Mouse (Mus musculus) stomach, embryonic 16.5 days (tissue): Measurements from ENCODE around the gene Zfp653. TPM values are rescaled to one million over a fixed set of nuclear protein-coding genes. Genes with fewer than 3 reads are reported as not detected.

Experiments
- ATAC-seq: fragments of 200-750 bp; cut with Nextera tagmentation; 2 replicates; pipeline ENCODE4 v1.8.0; 2017; ENCODE audit warnings: moderate number of reproducible peaks, moderate TSS enrichment; ENCODE audit not compliant: insufficient read depth, low FRiP score
- H3K27ac ChIP-seq: fragments of 300-500 bp; sonication (generic); 2 replicates; pipeline ENCODE4 v1.5.1; 2014; ENCODE audit warnings: low read length
- H3K27me3 ChIP-seq: fragments of 300-500 bp; sonication (generic); 2 replicates; pipeline ENCODE4 v1.6.1; 2014; ENCODE audit warnings: low read length, control low read depth, mixed read lengths; ENCODE audit not compliant: control insufficient read depth, insufficient read depth
- H3K36me3 ChIP-seq: fragments of 300-500 bp; sonication (generic); 2 replicates; pipeline ENCODE4 v1.6.1; 2014; ENCODE audit warnings: low read length; ENCODE audit not compliant: control insufficient read depth, insufficient read depth
- H3K4me1 ChIP-seq: fragments of 300-500 bp; sonication (generic); 2 replicates; pipeline ENCODE4 v1.6.1; 2014; ENCODE audit warnings: low read length, control low read depth, mixed read lengths; ENCODE audit not compliant: control insufficient read depth, insufficient read depth
- H3K4me2 ChIP-seq: fragments of 300-500 bp; sonication (generic); 2 replicates; pipeline ENCODE4 v1.6.1; 2014; ENCODE audit warnings: low read depth, low read length, mixed read lengths
- H3K4me3 ChIP-seq: fragments of 300-500 bp; sonication (generic); replicated peaks from 2 replicates; pipeline ENCODE4 v1.5.1; 2014; ENCODE audit warnings: mild to moderate bottlenecking, low read length
- H3K9ac ChIP-seq: fragments of 300-500 bp; sonication (generic); 2 replicates; pipeline ENCODE4 v1.6.1; 2014; ENCODE audit warnings: low read length
- H3K9me3 ChIP-seq: fragments of 300-500 bp; sonication (generic); replicated peaks from 2 replicates; pipeline ENCODE4 v1.6.1; 2016; ENCODE audit warnings: low read length, control low read depth; ENCODE audit not compliant: control insufficient read depth
- WGBS: fragments of 180-500 bp; shearing (Covaris S2); extraction: QIAGEN DNeasy Blood & Tissue Kit; methylation state at CpG from one replicate; pipeline ENCODE4 v1.1.7; 2014; 5-methylcytosine and 5-hydroxymethylcytosine counted together
- polyA plus RNA-seq: library from polyadenylated mRNA; unstranded; fragments of >200 nt; fragmentation: Nextera tagmentation; extraction: Ambion mirVana; gene quantifications from 2 replicates; pipeline ENCODE4 v1.2.1, GENCODE M21; 2015

Zfp653 gene
- polyA plus RNA-seq, 1 experiment from 2014 or later = 11.7 TPM

DNA sequence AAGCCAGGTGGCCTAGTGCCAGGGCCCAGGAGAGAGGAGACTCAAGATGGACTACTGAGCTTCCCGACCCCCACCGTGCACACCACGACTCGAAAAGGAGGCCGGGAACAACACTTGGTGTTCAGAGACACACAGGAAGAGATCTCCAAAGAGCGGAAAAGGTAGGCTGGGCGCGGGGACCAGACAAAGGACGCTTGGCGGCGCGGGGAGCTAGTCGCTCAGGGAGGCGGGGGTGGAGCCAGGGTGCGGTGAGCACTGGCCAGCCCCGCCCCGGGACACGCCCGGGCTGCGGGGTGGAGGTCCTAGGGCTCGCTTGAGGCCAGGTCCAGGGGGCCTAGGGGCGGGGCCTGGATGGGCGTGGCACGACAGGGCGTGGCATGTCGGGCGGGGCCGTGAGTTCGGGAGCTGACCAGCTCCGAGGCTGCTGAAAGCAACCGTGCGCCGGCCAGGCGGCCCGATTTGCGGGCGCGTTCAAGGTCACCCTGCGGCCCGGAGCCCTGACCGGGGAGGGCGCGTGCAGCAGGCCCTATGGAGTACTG, 20.8 kb downstream of the Zfp653 start:
- Histone ChIP-seq H3K4me3 (peak overlapping the region; percentile 38), H3K9me3 (no peaks in the 10 kb centered on the region), H3K4me1 (peaks cover 17% of the 10 kb centered on the region), H3K9ac (peak overlapping the region; percentile 43), H3K4me2 (peak overlapping the region; percentile 59), H3K27me3 (peaks cover 56% of the 10 kb centered on the region), H3K27ac (no peak overlapping the region), H3K36me3 (no peaks in the 10 kb centered on the region)
- ATAC-seq = peak; percentile 76
- WGBS = 1% methylated on average over 43 of the region's 43 CpGs

DNA sequence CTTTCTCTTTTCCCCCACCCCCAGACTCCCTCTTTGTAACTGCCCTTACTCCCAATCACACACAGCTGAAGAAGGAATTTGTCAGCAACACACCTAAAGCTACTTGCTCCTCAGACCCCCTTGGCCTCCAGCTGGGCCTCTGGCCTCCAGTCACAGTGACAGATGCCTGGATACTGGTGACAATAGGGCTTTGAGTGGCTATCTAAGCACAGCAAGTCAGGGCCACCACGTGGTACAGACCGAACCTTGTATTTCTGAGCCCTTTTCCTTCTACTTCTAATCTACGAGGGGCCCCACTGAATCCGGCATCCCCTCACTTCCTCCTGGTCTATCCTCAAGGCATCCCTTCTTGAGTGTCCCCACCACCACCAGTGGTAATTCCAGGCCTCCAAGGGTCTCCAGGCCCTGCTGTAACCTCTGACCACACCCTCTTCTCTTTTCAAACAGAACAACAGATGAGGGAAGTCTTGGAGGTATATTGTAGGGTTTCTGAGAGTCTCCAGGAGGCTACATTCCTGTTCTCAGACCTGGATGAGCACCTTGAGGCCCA, 21.4 kb downstream of the Zfp653 start:
- no peak overlapping the region; the same call in 1 of the 2 replicates for H3K4me3 ChIP-seq

DNA sequence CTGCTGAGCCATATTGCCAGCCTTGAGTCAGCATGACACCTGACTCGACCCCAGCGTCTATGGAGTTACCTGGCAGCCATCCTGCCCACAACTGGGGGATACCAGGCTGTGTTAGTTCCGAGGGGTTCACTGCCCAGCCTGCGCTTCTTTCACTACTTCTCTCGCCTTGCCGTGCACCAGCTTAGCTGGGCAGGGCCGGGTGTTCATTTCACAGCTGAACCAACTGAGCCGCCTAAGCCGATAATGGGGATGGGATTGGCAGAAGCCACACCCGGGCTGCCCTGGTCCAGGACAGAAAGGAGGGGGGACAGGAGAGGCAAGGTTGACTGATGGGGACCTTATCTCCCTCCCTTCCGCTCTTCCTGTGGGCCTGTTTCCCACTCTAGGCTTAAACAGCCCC, 21.9 kb downstream of the Zfp653 start:
- Histone ChIP-seq H3K4me1 (peaks cover 16% of the 10 kb centered on the region), H3K9ac (no peak overlapping the region), H3K27me3 (peaks cover 44% of the 10 kb centered on the region), H3K27ac (no peak overlapping the region), H3K4me2 (no peak overlapping the region), H3K9me3 (no peaks in the 10 kb centered on the region), H3K36me3 (no peaks in the 10 kb centered on the region), H3K4me3 (no peak overlapping the region)
- 59% methylated on average over 11 of the region's 11 CpGs for WGBS
- no peak for ATAC-seq

More for the DNA sequence above, 21.4 kb downstream of the Zfp653 start:
- Histone ChIP-seq H3K36me3 (no peaks in the 10 kb centered on the region), H3K27me3 (peaks cover 49% of the 10 kb centered on the region), H3K4me1 (peaks cover 16% of the 10 kb centered on the region), H3K9me3 (no peaks in the 10 kb centered on the region), H3K4me2 (0 out of 2 replicates have a peak overlapping the region, but pooled peaks have one; percentile 59), H3K27ac (no peak overlapping the region), H3K9ac (no peak overlapping the region)
- no peak for ATAC-seq
- 49% methylated on average over 4 of the region's 4 CpGs for WGBS

DNA sequence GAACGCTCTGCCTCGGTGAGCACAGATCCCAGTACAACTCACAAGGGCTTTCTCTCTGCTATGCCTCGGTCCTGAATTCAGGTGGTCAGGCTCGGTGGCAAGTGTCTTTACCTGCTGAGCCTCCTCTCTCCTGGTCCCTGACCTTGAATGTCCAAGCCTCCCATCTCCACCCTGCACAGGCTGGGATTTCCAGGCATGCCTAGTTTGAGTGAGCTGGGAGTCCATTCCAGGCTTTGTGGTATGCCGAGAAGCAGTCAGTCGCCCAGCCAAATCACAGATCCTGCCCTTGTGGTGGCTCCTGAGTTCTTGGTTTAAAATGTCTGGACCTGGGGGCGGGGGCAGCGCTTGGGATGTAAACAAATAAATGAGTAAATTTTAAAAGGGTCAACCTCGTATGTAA, 23.8 kb downstream of the Zfp653 start:
- Histone ChIP-seq H3K9me3 (no peaks in the 10 kb centered on the region), H3K27ac (no peak overlapping the region), H3K4me3 (no peak overlapping the region), H3K4me2 (no peak overlapping the region), H3K4me1 (peaks cover 16% of the 10 kb centered on the region), H3K27me3 (peaks cover 33% of the 10 kb centered on the region), H3K36me3 (no peaks in the 10 kb centered on the region), H3K9ac (no peak overlapping the region)
- no peak for ATAC-seq
- 51% methylated on average over 9 of the region's 9 CpGs for WGBS

DNA sequence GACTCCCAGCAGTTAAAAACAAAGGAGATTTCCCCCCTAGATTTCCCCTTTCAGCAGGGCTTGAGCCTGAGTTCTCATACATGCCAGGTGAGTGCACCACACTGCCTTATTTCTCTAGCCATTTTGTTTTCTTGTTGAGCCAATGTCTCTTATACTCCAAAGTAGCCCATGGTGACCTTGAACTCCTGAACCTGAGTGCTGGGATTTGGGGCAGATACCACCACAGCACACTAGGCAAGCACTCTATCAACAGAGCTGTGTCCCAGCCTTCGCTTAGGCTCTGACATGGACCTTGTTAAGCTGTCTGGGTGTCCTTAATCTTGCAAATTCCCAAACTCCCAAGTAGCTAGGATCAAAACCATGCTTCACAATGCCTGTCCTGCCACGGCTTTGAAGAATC, 29.3 kb downstream of the Zfp653 start:
- ATAC-seq = no peak
- no peak overlapping the region for H3K9ac ChIP-seq
- H3K4me3 ChIP-seq = no peak overlapping the region
- H3K9me3 ChIP-seq = no peaks in the 10 kb centered on the region
- H3K36me3 ChIP-seq = no peaks in the 10 kb centered on the region
- no peaks in the 10 kb centered on the region for H3K27me3 ChIP-seq
- H3K27ac ChIP-seq = no peak overlapping the region
- no peak overlapping the region for H3K4me2 ChIP-seq
- H3K4me1 ChIP-seq = no peaks in the 10 kb centered on the region
- 53% methylated on average over 2 of the region's 2 CpGs for WGBS

DNA sequence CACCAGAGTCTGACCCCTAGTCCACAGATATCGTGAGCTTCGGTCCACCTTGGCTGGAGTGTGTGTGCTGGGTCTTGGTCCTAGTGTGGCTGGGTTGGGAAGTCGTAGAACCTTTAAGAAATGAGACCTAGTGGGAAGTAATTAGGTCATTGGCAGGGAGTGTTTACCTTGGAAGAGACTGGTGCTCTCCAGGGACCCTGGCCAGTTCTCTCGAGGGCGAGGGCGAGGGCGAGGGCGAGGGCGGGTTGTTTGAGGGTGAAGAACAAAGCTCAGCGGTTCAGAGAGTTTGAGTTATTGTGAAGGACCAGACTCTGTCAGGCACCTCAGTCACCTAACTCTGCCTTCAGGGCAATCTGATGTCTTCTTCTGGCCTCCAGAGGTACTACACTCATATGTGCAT, 33.4 kb downstream of the Zfp653 start:
- no peaks in the 10 kb centered on the region for H3K4me1 ChIP-seq
- no peak overlapping the region for H3K4me2 ChIP-seq
- no peaks in the 10 kb centered on the region for H3K9me3 ChIP-seq
- no peak overlapping the region for H3K4me3 ChIP-seq
- H3K27me3 ChIP-seq = no peaks in the 10 kb centered on the region
- no peak overlapping the region for H3K27ac ChIP-seq
- no peak overlapping the region for H3K9ac ChIP-seq
- no peak for ATAC-seq
- WGBS = 76% methylated on average over 10 of the region's 10 CpGs
- no peaks in the 10 kb centered on the region for H3K36me3 ChIP-seq

DNA sequence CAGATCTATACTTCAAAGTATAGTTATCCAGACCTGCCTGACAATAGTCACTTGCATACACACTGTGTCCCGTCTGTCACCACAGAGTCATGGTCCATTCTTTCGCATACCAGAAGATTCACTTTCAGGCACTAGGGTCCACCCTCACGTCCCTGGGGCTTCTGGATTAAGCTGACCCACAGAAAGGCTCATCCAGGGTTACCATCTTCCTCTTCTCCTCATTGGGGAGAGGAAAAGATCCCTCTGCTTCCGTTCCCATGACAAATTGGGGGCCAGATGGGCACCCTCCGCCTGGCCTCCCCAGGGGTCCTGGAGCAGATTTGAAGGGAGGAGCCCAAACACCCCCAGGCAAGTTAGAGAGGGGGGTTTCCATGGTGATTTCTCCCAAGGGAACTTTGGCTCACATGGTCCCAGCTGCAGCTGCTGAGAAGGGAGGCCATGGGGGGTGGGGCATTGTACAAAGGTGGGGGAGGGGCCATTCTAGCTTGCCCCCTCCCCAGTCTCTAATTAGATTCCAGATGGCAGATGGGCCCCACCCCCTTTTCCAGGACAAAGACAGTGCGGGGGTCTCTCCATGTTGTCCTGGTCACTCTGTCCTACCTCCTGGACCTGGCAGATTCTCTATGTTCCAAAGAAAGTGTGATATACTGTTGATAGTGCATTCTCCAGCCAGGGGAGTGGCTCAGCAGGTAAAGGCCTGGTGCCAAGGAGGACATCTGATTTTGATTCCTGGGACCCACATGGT, 35.7 kb downstream of the Zfp653 start:
- no peaks in the 10 kb centered on the region for H3K4me1 ChIP-seq
- no peaks in the 10 kb centered on the region for H3K36me3 ChIP-seq
- no peak overlapping the region for H3K27ac ChIP-seq
- no peak overlapping the region for H3K4me2 ChIP-seq
- H3K27me3 ChIP-seq = no peaks in the 10 kb centered on the region
- no peak overlapping the region for H3K9ac ChIP-seq
- H3K4me3 ChIP-seq = no peak overlapping the region
- no peak for ATAC-seq
- WGBS = 53% methylated on average over 6 of the region's 6 CpGs
- no peaks in the 10 kb centered on the region for H3K9me3 ChIP-seq

DNA sequence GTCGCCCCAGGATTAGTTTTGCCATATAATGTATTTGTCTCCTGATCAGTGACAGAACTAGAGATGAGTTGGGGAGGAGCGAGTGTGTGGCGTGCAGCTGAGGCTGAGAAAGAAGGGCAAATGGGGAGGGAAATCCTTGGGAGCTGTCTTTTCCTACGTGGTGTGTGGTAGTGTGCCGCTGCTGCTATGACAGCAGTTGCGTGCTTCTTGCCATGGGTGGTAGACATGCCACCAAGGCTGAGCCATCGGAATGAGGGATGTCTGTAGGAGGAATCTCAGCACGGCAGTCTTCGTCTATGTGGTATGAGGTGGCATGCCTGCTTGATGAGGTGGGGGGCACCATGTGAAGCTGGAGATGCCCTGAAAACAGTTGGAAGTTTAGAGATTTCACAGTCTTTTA, 40.8 kb downstream of the Zfp653 start:
- WGBS = 84% methylated on average over 9 of the region's 9 CpGs
- H3K4me2 ChIP-seq = no peak overlapping the region
- no peak overlapping the region for H3K9ac ChIP-seq
- no peak overlapping the region for H3K27ac ChIP-seq
- H3K36me3 ChIP-seq = no peaks in the 10 kb centered on the region
- no peaks in the 10 kb centered on the region for H3K9me3 ChIP-seq
- H3K4me3 ChIP-seq = no peak overlapping the region
- ATAC-seq = no peak
- no peaks in the 10 kb centered on the region for H3K4me1 ChIP-seq
- no peaks in the 10 kb centered on the region for H3K27me3 ChIP-seq

DNA sequence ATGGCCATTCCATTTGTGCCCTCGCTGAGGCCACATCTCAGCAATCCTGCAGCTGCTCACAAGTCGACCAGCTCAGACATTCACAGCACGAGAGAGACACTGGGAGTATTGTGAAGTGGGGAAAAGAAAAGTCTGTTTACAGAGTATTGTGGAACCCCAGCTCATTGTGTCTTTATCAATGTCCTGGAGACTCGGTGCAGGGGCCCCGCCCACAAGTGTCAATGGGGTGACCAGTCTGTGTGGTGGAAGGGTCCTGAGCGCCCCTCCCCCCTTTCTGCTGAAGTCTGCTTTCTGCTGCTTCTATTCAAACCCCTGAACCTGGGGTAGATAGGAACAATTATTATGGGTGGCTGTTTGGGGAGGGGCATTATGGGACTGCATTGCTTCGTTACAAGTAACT, 42.7 kb downstream of the Zfp653 start:
- H3K27me3 ChIP-seq = no peaks in the 10 kb centered on the region
- 50% methylated on average over 7 of the region's 7 CpGs for WGBS
- no peak overlapping the region for H3K4me2 ChIP-seq
- H3K4me1 ChIP-seq = no peaks in the 10 kb centered on the region
- 0 out of 2 replicates have a peak, but pooled peaks have one; percentile 29 for ATAC-seq
- no peak overlapping the region for H3K27ac ChIP-seq
- H3K4me3 ChIP-seq = no peak overlapping the region
- no peaks in the 10 kb centered on the region for H3K9me3 ChIP-seq
- H3K36me3 ChIP-seq = no peaks in the 10 kb centered on the region
- H3K9ac ChIP-seq = no peak overlapping the region
